12 mouse cellular contexts compared by ENCODE assay signal in the genomic region with DNA sequence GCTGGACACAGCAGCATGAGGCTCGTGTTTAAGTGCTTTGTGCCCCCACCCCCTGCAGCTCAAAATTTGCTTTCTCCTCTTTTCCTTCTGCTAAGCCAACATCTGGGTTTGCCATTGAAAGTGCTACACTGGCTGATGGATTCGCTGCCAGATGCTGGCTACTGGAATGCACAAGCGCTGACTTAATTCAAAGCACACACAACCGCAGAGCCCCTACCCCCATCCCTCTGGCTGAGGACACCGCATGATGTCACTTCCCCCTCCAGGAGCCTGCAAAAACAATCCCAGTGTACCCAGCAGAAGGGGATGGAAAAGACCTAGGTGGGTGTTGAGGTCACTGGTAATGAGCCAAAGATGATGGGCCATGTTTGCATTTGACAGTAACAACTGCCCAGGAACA. TPM values are rescaled to one million over a fixed set of nuclear protein-coding genes. Genes with fewer than 3 reads are reported as not detected.
A peak's percentile ranks its signal among the peaks of the same experiment; 100 is the strongest.
DNase-seq lines count a peak whose midpoint lies in the region; ATAC-seq lines count a peak whose summit lies in the region.
"Had no signal": no experiment of that assay in that cellular context is flagged by ENCODE, and none has a peak within 500 bp of the region (broad histone marks: within the 10 kb centered on the region; RNA-seq: fewer than 3 reads in every experiment).

No protein-coding gene starts in this region.

- no peak overlapping the region for H3K4me2 ChIP-seq in heart, embryonic 14.5 days (ENCODE audit: low read length)
- no peak overlapping the region for H3K4me2 ChIP-seq in hindbrain, embryonic 12.5 days (replicated peaks)
- no peak overlapping the region for H3K4me2 ChIP-seq in hindbrain, embryonic 14.5 days (replicated peaks)
- no peak overlapping the region for H3K4me2 ChIP-seq in forebrain, embryonic 16.5 days (ENCODE audit: low read length)
- H3K4me2 ChIP-seq: liver, embryonic 15.5 days had no signal

- no peak overlapping the region for H3K9ac ChIP-seq in heart, embryonic 14.5 days (ENCODE audit: low read length)
- H3K9ac ChIP-seq in hindbrain, embryonic 12.5 days = no peak overlapping the region
- no peak overlapping the region for H3K9ac ChIP-seq in hindbrain, embryonic 14.5 days
- H3K9ac ChIP-seq in forebrain, embryonic 16.5 days (replicated peaks; ENCODE audit: low read depth, low read length) = no peak overlapping the region
- H3K9ac ChIP-seq: liver, embryonic 15.5 days had no signal

- H3K27ac ChIP-seq in embryonic facial prominence, embryonic 10.5 days (replicated peaks) = peak overlapping the region; percentile 73
- H3K27ac ChIP-seq in heart, embryonic 14.5 days (replicated peaks in 1 of 2; ENCODE audit: control insufficient read depth in 1 of 2, insufficient read depth in 1 of 2, low read depth in 2 of 2, low read length in 2 of 2) = peak overlapping the region; percentile 44 to 65; a peak in 3 of 4 replicates
- no peak overlapping the region for H3K27ac ChIP-seq in hindbrain, embryonic 12.5 days
- no peak overlapping the region for H3K27ac ChIP-seq in hindbrain, embryonic 14.5 days
- no peak overlapping the region for H3K27ac ChIP-seq in forebrain, embryonic 16.5 days (ENCODE audit: low read length)
- H3K27ac ChIP-seq: liver, embryonic 15.5 days had no signal

- peak; percentile 50; the same call in 1 of the 2 replicates for ATAC-seq in heart, embryonic 14.5 days (ENCODE audit: insufficient number of reproducible peaks, insufficient read depth, low FRiP score, low read depth)
- no peak for ATAC-seq in hindbrain, embryonic 12.5 days (ENCODE audit: low FRiP score)
- no peak for ATAC-seq in hindbrain, embryonic 14.5 days (ENCODE audit: low FRiP score)
- no peak for ATAC-seq in forebrain, embryonic 16.5 days

- no peaks in the 10 kb centered on the region for H3K27me3 ChIP-seq in embryonic facial prominence, embryonic 10.5 days (replicated peaks; ENCODE audit: low read depth, poor library complexity, severe bottlenecking)
- H3K27me3 ChIP-seq in heart, embryonic 14.5 days (ENCODE audit: control insufficient read depth, insufficient read depth, low read length) = no peaks in the 10 kb centered on the region
- no peaks in the 10 kb centered on the region for H3K27me3 ChIP-seq in hindbrain, embryonic 12.5 days
- H3K27me3 ChIP-seq in hindbrain, embryonic 14.5 days (ENCODE audit: control insufficient read depth, insufficient read depth, low read length) = no peaks in the 10 kb centered on the region
- H3K27me3 ChIP-seq in forebrain, embryonic 16.5 days (replicated peaks; ENCODE audit: control insufficient read depth, insufficient read depth, low read length) = no peaks in the 10 kb centered on the region

- H3K36me3 ChIP-seq in embryonic facial prominence, embryonic 10.5 days (replicated peaks) = peaks cover 51% of the 10 kb centered on the region
- peaks cover 9% of the 10 kb centered on the region for H3K36me3 ChIP-seq in heart, embryonic 14.5 days (ENCODE audit: control insufficient read depth, insufficient read depth, low read length)
- peaks cover 6% of the 10 kb centered on the region; the same call in 1 of the 2 replicates for H3K36me3 ChIP-seq in hindbrain, embryonic 12.5 days
- H3K36me3 ChIP-seq in hindbrain, embryonic 14.5 days (replicated peaks; ENCODE audit: control insufficient read depth, insufficient read depth) = no peaks in the 10 kb centered on the region
- H3K36me3 ChIP-seq in forebrain, embryonic 16.5 days (ENCODE audit: control insufficient read depth, insufficient read depth) = no peaks in the 10 kb centered on the region; the same call in 1 of the 2 replicates
- H3K36me3 ChIP-seq: liver, embryonic 15.5 days had no signal

- DNase-seq in lung, postnatal 4 days = peak; percentile 37 to 59
- DNase-seq in lung, postnatal 25 days (ENCODE audit: low spot score) = no peak
- peak; percentile 69 for DNase-seq in embryonic facial prominence, embryonic 10.5 days (ENCODE audit: low spot score)
- DNase-seq in mesoderm, embryonic 11.5 days (ENCODE audit: low read depth, low spot score) = peak; percentile 81
- DNase-seq in hindbrain, embryonic 14.5 days (ENCODE audit: low spot score) = no peak
- DNase-seq: cerebellum, adult 9-11 months; thymus, adult 2 months had no signal

- H3K4me3 ChIP-seq in embryonic facial prominence, embryonic 10.5 days = no peak overlapping the region
- H3K4me3 ChIP-seq in heart, embryonic 14.5 days (ENCODE audit: control insufficient read depth in 1 of 2, insufficient read depth in 1 of 2, low read depth in 1 of 2, low read length in 2 of 2) = no peak overlapping the region
- H3K4me3 ChIP-seq in hindbrain, embryonic 12.5 days = no peak overlapping the region
- no peak overlapping the region for H3K4me3 ChIP-seq in hindbrain, embryonic 14.5 days (replicated peaks; ENCODE audit: low read length)
- no peak overlapping the region for H3K4me3 ChIP-seq in forebrain, embryonic 16.5 days (replicated peaks; ENCODE audit: low read length)
- H3K4me3 ChIP-seq: liver, embryonic 15.5 days had no signal

- H3K4me1 ChIP-seq in embryonic facial prominence, embryonic 10.5 days = peaks cover 60% of the 10 kb centered on the region
- peaks cover 24 to 30% of the 10 kb centered on the region in 2 experiments for H3K4me1 ChIP-seq in heart, embryonic 14.5 days (ENCODE audit: control insufficient read depth in 2 of 2, insufficient read depth in 2 of 2, low read length in 2 of 2)
- H3K4me1 ChIP-seq in hindbrain, embryonic 12.5 days = peaks cover 41% of the 10 kb centered on the region
- peaks cover 39% of the 10 kb centered on the region for H3K4me1 ChIP-seq in hindbrain, embryonic 14.5 days (replicated peaks; ENCODE audit: control insufficient read depth, insufficient read depth, low read length)
- H3K4me1 ChIP-seq in forebrain, embryonic 16.5 days (replicated peaks; ENCODE audit: control insufficient read depth, insufficient read depth, low read length) = peaks cover 27% of the 10 kb centered on the region
- H3K4me1 ChIP-seq: liver, embryonic 15.5 days had no signal

- H3K9me3 ChIP-seq in embryonic facial prominence, embryonic 10.5 days = 0 out of 2 replicates have a peak, but pooled peaks cover under 1% of the 10 kb centered on the region
- no peaks in the 10 kb centered on the region for H3K9me3 ChIP-seq in heart, embryonic 14.5 days (ENCODE audit: control insufficient read depth, low read length)
- H3K9me3 ChIP-seq in hindbrain, embryonic 12.5 days (replicated peaks) = no peaks in the 10 kb centered on the region
- H3K9me3 ChIP-seq in hindbrain, embryonic 14.5 days (ENCODE audit: control insufficient read depth, low read length) = no peaks in the 10 kb centered on the region
- no peaks in the 10 kb centered on the region for H3K9me3 ChIP-seq in forebrain, embryonic 16.5 days (ENCODE audit: control insufficient read depth, low read length)
- H3K9me3 ChIP-seq: liver, embryonic 15.5 days had no signal

- 52% methylated on average over 5 of the region's 5 CpGs for WGBS in embryonic facial prominence, embryonic 10.5 days
- 50% methylated on average over 5 of the region's 5 CpGs for WGBS in heart, embryonic 14.5 days
- WGBS in hindbrain, embryonic 12.5 days = 63% methylated on average over 5 of the region's 5 CpGs
- WGBS in hindbrain, embryonic 14.5 days = 86% methylated on average over 5 of the region's 5 CpGs
- WGBS in forebrain, embryonic 16.5 days = 86% methylated on average over 5 of the region's 5 CpGs

RNA-seq across cellular contexts. Expression of a gene that starts 17.8 kb away (rescaled TPM):
- 0.13 and 0.56 TPM in 2 replicates for polyA plus RNA-seq in embryonic facial prominence, embryonic 10.5 days (2016; fragmentation: Nextera tagmentation; extraction: Ambion mirVana)
- 0.28 and 0.45 TPM in 2 replicates for polyA plus RNA-seq in heart, embryonic 14.5 days (2014; fragmentation: Nextera tagmentation; extraction: Ambion mirVana)
- polyA plus RNA-seq in hindbrain, embryonic 12.5 days (2016; fragmentation: Nextera tagmentation; extraction: Ambion mirVana) = 0.43 and 0.48 TPM in 2 replicates
- 0.17 TPM in 1 of 2 replicates, not detected in the other for polyA plus RNA-seq in hindbrain, embryonic 14.5 days (2014; fragmentation: Nextera tagmentation; extraction: Ambion mirVana)
- 0.14 and 0.35 TPM in 2 replicates for polyA plus RNA-seq in forebrain, embryonic 16.5 days (2015; fragmentation: Nextera tagmentation; extraction: Ambion mirVana)
- polyA plus RNA-seq: liver, embryonic 15.5 days; spleen, adult 2 months had no signal

RNA-seq across cellular contexts. Expression of a gene that starts 31.0 kb away (rescaled TPM):
- 40.0 and 46.9 TPM in 2 replicates for polyA plus RNA-seq in embryonic facial prominence, embryonic 10.5 days (2016; fragmentation: Nextera tagmentation; extraction: Ambion mirVana)
- polyA plus RNA-seq in heart, embryonic 14.5 days (2014; fragmentation: Nextera tagmentation; extraction: Ambion mirVana) = 87.6 and 99.2 TPM in 2 replicates
- polyA plus RNA-seq in hindbrain, embryonic 12.5 days (2016; fragmentation: Nextera tagmentation; extraction: Ambion mirVana) = 66.2 and 68.3 TPM in 2 replicates
- 94.3 and 114 TPM in 2 replicates for polyA plus RNA-seq in hindbrain, embryonic 14.5 days (2014; fragmentation: Nextera tagmentation; extraction: Ambion mirVana)
- 79.8 and 79.9 TPM in 2 replicates for polyA plus RNA-seq in forebrain, embryonic 16.5 days (2015; fragmentation: Nextera tagmentation; extraction: Ambion mirVana)

RNA-seq across cellular contexts. Expression of a gene that starts 34.5 kb away (rescaled TPM):
- 24.1 and 24.2 TPM in 2 replicates for polyA plus RNA-seq in embryonic facial prominence, embryonic 10.5 days (2016; fragmentation: Nextera tagmentation; extraction: Ambion mirVana)
- polyA plus RNA-seq in heart, embryonic 14.5 days (2014; fragmentation: Nextera tagmentation; extraction: Ambion mirVana) = 9.1 and 11.5 TPM in 2 replicates
- 17.1 and 19.9 TPM in 2 replicates for polyA plus RNA-seq in hindbrain, embryonic 12.5 days (2016; fragmentation: Nextera tagmentation; extraction: Ambion mirVana)
- polyA plus RNA-seq in hindbrain, embryonic 14.5 days (2014; fragmentation: Nextera tagmentation; extraction: Ambion mirVana) = 11.9 and 13.6 TPM in 2 replicates
- 15.8 and 20.2 TPM in 2 replicates for polyA plus RNA-seq in forebrain, embryonic 16.5 days (2015; fragmentation: Nextera tagmentation; extraction: Ambion mirVana)

Comparison
In these comparisons a context has a peak if more than half of its experiments do, and no peak if none do; other contexts are left out.
1. DNase-seq: peak in lung, postnatal 4 days (2 of 2), embryonic facial prominence, embryonic 10.5 days (single experiment) and mesoderm, embryonic 11.5 days (single experiment); none in lung, postnatal 25 days (single experiment) and hindbrain, embryonic 14.5 days (single experiment).
2. H3K27ac ChIP-seq: peak in embryonic facial prominence, embryonic 10.5 days (single experiment) and heart, embryonic 14.5 days (2 of 2); none in hindbrain, embryonic 12.5 days (single experiment), hindbrain, embryonic 14.5 days (single experiment) and forebrain, embryonic 16.5 days (single experiment).